Mouse (Mus musculus) heart, adult 11 months (tissue): ENCODE results near the gene Myoz2.

ENCODE experiments used
- DNase-seq: peaks from one replicate; pipeline ENCODE4 v3.0.0; 2022

Myoz2 gene

GRCm38 (mm10) chr3:123034752-123035151 lies at the start of gene Myoz2:
TSS of gene Myoz2 (minus strand) at chr3:123035015.
- peak; percentile 96 for DNase-seq

GRCm38 (mm10) chr3:123081665-123082064 lies 46.9 kb upstream of the Myoz2 start:
- DNase-seq, result peak; percentile 91

- peak; percentile 28 for DNase-seq
Observed at GRCm38 (mm10) chr3:123080943-123081342, 46.1 kb upstream of the Myoz2 start.

GRCm38 (mm10) chr3:123080017-123080725 lies 45.4 kb upstream of the Myoz2 start:
- DNase-seq, result peak; percentile 72

- peak; percentile 81 for DNase-seq
Observed at GRCm38 (mm10) chr3:123075759-123076158, 40.9 kb upstream of the Myoz2 start.

- DNase-seq, result peak; percentile 68
Observed at GRCm38 (mm10) chr3:123075034-123075433, 40.2 kb upstream of the Myoz2 start.

- DNase-seq, result peak; percentile 85
Observed at GRCm38 (mm10) chr3:123073351-123073750, 38.5 kb upstream of the Myoz2 start.

- DNase-seq, result no peak
Observed at GRCm38 (mm10) chr3:123072472-123072871, 37.7 kb upstream of the Myoz2 start.

GRCm38 (mm10) chr3:123070996-123071395 lies 36.2 kb upstream of the Myoz2 start:
- DNase-seq, result peak; percentile 97

- DNase-seq, result peak; percentile 71
Observed at GRCm38 (mm10) chr3:123066836-123067235, 32.0 kb upstream of the Myoz2 start.

- DNase-seq, result peak; percentile 52
Observed at GRCm38 (mm10) chr3:123065466-123065865, 30.7 kb upstream of the Myoz2 start.

- peak; percentile 88 for DNase-seq
Observed at GRCm38 (mm10) chr3:123064186-123064585, 29.4 kb upstream of the Myoz2 start.

- no peak for DNase-seq
Observed at GRCm38 (mm10) chr3:123061931-123062330, 27.1 kb upstream of the Myoz2 start.

- peak; percentile 37 for DNase-seq
Observed at GRCm38 (mm10) chr3:123058832-123059231, 24.0 kb upstream of the Myoz2 start.

- peak; percentile 27 for DNase-seq
Observed at GRCm38 (mm10) chr3:123054178-123054577, 19.4 kb upstream of the Myoz2 start.

GRCm38 (mm10) chr3:123053192-123053938 lies 18.6 kb upstream of the Myoz2 start:
- no peak for DNase-seq

- DNase-seq, result no peak
Observed at GRCm38 (mm10) chr3:123042308-123042707, 7.5 kb upstream of the Myoz2 start.

- no peak for DNase-seq
Observed at GRCm38 (mm10) chr3:123033804-123034203, 1.0 kb downstream of the Myoz2 start.

- DNase-seq, result no peak
Observed at GRCm38 (mm10) chr3:123025634-123026033, 9.2 kb downstream of the Myoz2 start.

- DNase-seq, result no peak
Observed at GRCm38 (mm10) chr3:123024496-123025234, 10.2 kb downstream of the Myoz2 start.

GRCm38 (mm10) chr3:123018792-123019191 lies 16.0 kb downstream of the Myoz2 start:
- DNase-seq, result peak; percentile 63

- no peak for DNase-seq
Observed at GRCm38 (mm10) chr3:123013476-123013875, 21.3 kb downstream of the Myoz2 start.

- peak; percentile 90 for DNase-seq
Observed at GRCm38 (mm10) chr3:123009417-123009816, 25.4 kb downstream of the Myoz2 start.
